Mouse (Mus musculus): ENCODE measurements around the gene Stx6.

The Stx6 gene

DNA sequence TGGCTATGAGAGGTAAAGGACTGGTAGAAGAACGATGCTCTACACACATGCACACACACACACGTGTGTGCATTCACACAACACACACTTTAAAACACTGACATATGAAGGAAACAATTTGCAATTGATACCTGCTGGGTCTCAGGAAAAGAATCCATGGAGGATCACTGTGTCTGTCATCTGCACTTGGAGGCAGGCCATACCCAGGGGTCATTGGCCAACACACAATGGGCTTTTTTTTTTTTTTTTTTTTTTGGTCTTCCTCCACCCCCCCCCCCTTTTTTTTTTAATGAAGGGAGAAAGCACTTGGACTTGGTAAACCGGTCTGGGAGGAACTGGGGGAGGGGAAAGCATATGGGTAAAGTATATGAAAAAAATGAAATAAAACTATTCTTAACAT, 49.3 kb downstream of the Stx6 start:
- DNase-seq (ENCODE audit: low spot score): no peak

DNA sequence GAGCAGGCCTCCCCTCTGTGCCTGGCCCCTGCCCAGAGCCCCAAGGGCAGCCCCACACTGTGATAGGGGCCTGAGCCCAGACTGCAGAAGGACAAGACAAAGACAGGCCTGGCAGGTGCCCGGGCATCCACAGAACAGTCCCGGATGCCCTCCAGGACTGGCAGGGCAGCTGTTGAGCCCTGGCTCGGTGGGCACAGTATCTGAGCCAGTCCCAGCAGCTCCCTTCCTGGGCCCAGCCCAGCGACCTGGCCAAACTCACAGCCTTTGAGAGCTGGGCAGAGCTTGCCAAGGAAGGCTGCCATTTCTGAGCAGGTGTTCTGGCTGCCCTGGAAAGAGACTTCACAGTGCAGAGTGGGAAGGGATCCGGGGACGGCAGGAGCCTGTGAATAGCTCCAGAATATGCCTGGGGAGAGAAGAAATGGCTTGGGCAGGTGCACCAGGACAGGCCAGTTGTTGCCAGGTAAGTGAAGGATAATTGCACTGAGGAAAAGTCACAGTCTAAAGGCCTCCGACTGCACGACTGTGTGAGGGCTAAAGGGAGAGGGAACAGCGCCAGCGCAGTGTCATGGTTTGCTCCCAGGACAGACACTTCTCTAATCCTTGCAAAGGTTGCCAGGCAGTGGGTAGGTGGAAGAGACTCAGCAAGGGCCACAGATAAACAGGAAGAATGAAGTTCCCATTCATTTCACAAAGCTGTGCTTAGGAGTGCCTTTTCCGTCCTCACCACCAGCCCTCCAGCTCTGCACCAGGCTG, 51.7 kb downstream of the Stx6 start:
- no peak for DNase-seq (ENCODE audit: low spot score)

DNA sequence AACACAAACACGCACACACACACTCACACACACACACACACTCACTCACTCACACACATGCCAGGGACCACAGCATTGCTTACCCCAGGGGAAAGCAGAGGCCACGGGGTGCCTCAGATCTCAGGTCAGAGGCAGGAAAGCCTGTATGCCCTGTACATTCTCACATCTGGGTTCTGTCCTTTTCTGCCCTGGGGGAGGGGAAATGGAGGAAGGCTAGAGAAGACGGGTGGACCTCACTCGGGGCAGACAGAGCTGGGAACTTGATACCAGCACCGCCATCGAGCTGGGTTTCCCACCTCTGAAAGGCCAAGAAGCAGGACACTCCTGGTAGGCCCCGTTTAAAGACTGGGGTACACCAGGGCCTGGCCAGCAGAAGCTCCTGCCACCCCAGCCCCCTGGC, 52.5 kb downstream of the Stx6 start:
- peak; percentile 51 for DNase-seq (ENCODE audit: low spot score)

DNA sequence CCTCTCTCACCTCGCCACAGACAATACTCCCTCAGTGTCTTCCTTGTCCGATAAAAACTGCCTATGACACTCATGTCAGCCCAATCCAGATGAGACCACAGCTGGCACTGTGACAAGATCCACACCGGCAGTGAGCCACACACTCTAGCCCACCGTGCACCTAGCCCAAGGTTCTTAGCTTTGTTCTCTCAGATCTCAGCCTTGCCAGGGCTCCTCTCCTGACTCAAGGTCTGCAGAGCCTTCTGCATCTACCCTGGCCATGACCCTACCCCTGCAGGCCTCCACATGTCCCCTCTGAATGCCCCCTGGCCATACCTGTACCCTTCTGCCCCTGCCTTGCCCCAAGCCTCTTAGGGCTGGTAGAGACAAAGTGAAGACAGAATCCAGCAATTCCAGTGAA, 53.6 kb downstream of the Stx6 start:
- DNase-seq (ENCODE audit: low spot score): no peak

DNA sequence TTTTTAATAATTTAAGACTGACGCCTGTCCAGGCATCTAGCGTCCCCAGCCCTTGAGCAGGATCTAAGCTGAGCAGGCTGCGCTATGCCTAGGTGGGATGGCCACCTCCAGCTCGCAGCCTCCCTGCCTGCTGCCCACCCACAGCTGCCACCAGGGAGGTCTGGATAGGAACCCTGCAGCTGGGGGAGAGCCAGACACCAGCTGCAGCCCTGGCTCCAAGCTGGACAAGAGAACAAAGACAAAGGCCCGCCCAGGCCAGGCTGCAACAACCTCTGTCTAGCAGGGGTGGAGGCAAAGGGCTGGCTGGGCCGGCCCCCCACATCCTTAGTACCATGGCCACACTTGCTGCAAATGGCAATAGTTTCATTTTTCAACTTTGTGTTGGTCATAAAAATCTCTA, 54.0 kb downstream of the Stx6 start:
- peak; percentile 89 for DNase-seq (ENCODE audit: low spot score)

DNA sequence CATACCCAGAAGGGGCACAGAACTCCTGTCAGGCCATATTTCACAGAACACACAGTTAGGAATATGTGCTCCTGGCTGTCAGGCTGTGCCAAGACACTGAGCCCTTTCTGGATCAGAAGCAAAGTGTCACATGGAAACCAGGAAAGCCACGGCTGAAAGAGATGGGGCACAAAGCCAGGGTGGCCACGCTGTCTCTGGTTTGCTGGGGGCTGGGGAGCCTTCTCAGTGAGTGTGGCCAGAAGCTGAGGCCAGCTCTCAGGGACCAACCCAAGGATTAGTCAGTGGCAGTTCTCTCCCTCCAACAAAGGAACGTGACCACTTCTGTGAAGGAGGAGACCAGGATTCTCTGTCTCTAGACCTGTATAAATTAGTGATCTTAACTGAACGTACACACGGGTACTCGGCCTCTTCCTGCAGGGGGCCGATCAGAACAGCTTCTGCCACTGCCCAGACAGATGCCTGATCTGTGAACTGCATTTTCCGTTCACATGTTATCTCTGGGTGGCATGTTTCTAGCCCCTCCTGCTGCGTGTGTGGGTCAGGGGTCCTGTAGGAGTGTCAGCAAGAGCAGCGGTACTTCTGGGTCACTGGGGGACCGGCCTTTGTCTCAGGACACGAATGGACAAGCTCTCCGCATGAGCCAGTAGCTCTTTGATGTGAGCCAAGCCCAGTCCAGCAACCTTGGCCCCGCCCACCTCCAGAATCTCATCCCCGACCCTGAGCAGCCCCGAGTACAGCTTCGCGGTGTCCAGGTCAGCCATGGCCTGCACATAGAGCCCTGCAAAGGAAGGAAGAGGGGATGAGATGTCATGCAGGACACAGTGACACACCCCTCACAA, 54.6 kb downstream of the Stx6 start:
- peak; percentile 73 for DNase-seq (ENCODE audit: low spot score)

DNA sequence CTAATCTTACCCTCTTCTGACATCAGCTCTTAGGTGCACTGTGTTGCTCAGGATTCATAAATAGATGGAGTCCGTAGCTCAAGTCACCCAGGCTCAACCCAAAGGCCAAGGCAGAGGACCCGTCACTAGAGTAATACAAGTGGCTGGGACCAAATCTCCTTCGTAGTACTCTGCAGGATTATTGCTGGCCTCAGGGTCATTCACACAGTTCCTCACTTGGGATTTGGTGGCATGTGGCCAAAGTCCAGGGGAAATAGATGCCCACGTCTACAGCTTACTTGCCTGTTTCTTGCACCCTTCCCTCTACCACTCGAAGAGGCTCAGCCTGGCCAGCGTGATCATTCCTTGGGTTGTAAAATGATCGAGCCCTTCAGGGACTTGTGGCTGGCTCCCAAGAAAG, 55.4 kb downstream of the Stx6 start:
- DNase-seq (ENCODE audit: low spot score): no peak

DNA sequence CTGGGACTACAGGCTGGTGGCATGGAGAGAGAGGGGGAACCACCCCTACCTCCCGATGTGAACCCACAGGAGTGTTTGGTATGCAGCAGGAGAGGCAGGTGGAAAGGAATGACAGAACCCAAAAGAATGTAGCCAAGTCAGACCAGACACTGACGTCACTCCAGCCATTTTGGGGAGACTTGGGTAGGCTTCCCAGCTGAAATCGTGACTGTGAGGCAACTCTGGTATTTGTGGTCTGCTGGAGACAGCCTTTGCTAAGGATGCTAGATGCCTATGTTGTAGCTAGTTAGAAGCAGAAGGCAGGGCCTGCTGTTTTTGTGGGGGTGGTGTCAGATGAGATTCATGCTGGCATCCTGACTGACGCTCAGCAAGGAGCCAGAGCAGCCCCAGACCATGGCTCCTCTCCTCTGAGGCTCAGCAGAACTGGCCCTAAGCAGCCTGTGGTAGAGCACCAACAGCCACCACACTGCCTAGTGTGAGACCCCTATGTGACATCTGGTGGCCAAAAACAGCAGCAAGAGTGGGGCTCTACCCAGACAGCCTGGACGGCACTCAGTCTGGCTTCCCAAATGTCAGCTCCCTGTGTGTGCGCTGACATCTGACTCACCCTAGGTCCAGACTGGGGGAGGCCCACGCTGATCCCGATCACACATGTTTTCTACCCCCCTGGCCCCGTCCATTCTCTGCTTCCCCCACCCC, 56.7 kb downstream of the Stx6 start:
- no peak for DNase-seq (ENCODE audit: low spot score)

DNA sequence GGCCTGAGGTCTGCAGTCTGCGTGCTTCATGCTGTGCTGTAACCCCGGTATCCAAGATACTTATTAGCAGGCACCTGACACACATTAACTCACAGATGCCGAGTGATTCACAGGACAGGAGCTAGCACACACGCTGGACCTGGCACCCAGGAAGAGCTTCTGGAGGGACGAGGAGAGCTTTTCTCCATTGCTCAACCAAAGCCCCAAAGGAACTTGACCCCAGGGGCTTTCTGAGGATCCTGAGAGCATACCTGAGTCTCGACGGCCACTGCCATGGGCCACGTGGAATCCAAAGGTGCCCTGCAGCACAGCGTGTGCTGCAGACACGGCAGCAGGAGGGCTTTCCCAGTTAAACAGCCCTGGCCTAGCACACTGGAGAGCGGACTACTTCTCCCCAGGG, 57.8 kb downstream of the Stx6 start:
- no peak for DNase-seq (ENCODE audit: low spot score)

DNA sequence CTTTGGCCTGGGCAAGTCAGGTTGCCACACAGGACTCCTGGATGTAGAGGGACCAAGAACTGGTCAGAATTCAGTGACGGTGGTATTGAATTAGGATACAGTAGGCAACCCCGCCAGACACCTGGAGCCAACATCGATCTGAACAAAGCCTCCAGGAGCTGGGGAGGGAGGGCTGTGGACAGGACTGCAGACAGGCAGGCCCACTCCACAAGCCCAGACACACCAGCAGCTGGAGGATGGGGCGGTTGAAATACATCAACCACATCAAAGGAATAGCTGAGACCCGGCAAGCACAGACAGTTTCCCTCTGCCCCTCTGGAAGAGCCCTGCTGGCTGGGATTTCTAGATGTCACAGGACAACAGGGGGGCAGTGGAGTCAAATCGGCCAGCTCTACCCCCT, 58.3 kb downstream of the Stx6 start:
- DNase-seq (ENCODE audit: low spot score): no peak

DNA sequence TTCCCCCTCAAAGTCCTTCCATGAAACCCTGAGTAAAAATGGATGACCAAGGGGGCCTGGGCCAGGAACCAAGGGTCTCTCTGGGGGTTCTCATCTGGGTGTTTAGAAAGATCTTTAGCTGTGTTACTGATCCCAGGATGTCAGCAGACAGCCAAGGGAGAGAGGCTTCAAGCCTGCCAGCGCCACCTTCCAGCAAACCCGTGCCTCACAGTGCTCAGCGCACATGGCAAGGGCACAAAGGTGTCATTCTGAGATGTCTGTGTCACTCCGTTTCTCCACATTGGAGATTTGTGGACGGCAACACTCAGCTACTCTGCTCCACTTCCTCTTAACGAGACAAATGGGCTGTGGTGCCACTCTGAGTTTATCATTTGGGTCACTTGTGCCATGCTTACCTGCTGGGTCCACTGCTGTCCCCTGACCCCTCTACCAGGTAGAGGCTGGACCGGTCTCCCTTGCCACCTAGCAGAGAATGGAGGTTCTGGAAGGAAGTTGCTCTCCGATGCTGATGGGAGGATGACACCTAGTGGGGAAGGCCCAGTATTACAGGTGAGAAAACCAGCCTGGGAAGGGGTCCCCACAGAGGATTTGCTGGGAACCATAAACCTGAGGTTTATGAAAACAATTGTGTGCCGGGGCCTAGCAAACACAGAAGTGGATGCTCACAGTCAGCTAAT, 59.5 kb downstream of the Stx6 start:
- peak; percentile 85 for DNase-seq (ENCODE audit: low spot score)

DNA sequence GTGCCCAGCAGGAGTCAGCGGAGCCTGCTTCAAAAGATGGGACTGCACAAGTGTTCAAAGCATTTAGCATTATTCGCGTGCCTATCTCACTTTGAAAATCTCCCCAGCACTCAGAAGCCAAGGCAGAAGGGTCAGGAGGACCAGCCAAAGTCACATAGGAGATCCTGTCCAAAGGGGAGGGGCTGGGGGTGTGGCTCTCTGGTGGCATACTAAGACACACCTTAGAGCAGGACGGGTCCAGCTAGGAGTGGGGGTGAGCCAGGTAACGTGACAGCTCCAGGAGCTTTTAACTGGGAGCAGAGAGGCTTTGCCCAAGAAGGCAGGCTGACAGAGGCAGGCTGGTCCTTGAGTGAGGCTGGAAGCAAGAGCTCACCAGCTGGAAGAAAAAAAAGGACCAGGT, 60.4 kb downstream of the Stx6 start:
- no peak for DNase-seq (ENCODE audit: low spot score)

DNA sequence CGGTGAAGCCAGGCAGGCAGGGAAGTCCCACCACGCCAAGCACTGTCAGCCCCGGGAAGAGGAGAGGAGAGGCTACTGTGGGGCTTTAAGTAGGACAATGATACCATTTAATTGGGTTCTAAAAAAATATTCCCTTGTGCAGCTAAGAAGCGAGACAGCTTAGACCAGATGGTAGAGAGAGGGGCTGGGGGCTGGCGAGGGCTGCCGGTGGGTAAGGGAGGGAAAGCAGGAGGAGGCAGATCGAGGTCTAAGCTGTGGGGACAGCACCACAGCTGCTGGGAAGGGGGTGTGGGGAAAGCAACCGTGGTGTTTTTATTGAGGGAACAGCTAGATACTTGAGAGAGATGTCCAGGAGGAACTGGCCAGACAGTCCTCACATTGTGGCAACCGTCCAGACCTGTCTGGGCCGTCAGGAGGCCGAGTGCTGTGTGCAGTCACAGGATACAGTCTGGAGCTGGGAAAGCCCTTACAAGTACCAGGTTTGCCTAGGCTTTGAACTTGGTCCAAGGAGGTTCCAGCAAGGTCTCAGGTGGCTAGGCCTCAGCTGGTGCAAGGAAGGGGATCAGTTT, 63.7 kb downstream of the Stx6 start:
- DNase-seq (ENCODE audit: low spot score): no peak

DNA sequence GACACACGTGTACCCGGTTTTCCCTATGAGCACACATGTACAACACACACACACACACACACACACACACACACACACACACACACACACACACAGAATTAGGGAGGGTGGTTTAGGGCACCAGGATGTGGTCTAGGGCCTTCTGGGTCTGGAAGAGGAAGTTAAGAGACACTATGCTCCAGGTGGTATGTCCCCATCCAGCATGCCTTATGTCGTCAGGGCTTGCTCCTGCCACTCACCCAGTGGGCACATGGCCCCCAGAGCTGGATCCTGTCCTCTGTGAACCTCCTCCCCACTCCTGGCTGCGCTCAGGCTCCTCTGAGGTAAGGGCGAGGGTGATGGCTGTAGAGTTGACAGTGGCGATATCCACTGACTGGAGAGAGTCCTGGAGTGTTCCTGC, 64.5 kb downstream of the Stx6 start:
- no peak for DNase-seq (ENCODE audit: low spot score)

DNA sequence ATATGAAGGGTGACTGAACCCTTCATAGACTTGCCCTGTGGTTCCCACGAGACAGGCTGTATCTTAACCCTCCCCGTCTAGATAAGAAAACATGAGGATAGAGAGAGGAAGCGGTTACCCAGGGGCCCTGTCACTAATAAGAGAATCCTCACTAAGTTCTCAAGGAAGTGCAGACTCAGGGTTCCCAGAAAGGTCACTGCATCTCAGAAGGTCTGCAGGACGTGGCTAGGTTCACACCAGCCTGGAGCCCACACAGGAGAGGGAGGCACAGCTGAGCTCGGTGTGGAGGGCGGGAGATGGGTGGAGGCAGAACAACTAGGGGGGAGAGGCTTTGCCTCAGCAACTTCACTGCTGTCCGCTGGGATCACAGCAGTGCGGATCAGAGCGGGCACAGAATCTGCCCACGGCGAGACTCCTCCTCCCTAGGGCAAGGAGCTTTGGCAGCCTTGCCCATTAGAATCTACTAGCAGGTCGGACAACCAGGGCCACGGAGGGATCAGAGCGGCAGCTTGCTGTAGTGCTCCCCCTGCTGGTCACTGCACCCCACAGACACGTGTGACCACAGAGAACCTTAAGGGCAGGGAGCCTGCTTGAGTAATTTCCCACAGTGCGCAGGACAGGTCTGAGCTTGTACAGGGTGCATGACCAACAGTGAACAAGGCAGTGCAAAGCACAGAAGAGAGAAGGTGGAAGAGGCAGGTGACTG, 65.5 kb downstream of the Stx6 start:
- DNase-seq (ENCODE audit: low spot score): peak; percentile 90

DNA sequence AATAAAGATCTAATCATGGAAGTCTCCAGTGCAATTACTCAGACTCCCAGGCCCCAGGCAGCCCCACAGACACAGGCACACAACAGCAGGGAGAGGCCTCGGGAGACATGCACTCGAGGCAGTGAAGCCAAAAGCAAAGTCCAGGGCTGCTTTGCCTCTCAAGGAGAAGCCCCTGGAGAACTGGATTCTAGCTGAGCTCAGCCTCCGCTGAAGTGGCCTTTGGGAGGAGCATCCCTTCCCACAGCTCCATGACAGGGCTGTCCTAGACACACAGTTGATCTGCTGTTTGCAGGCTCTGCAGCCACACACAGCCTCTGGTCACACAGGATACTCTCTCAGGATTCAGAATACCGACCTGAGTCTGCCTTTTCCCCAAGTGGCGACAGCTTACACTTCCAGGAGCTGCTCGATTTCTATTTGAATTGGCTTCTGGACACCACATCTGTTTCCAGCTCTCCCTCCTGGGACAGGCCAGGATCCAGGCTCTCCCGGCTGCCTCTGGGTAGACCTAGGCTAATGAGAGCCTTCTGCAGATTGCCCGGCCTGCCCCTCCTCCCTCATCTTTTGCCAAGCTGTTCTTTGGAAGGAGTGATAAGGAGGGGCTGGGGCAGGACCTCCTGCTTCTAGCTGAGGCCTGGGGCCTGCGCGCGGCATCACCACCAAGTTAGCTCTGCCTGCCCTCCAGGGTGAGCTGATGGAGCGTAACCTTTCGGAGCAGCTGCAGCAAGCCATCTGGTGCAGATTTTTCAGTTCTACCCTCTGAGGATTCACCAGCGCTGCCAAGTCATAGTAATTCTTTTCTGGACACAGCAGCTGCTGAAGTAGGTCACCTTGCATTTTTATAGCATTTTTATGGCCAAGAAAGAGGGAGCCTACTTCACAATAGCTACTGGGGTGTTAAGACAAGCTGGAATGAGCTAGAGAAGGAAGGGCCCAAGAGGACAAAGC, 71.2 kb downstream of the Stx6 start:
- peak; percentile 79 for DNase-seq (ENCODE audit: low spot score)

DNA sequence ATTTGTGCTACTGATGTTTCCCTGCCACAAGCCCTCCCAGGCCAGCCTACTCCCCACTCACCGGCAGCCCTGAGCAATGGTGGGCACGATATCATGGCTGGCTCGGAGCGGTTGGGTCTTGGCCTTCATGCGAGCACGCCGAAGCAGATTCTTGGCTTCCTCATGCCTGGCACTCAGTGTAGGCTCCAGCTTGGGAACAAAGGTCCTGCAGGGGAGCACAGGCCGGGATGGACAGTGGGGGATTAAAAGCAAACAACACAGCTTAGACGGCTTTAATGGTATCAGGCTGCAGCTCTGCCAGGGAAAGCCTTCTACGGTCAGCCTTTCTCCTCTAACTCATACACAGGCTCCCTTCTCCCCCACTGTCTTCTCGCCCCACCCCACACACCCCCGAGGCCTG, 73.9 kb downstream of the Stx6 start:
- DNase-seq (ENCODE audit: low spot score): no peak

DNA sequence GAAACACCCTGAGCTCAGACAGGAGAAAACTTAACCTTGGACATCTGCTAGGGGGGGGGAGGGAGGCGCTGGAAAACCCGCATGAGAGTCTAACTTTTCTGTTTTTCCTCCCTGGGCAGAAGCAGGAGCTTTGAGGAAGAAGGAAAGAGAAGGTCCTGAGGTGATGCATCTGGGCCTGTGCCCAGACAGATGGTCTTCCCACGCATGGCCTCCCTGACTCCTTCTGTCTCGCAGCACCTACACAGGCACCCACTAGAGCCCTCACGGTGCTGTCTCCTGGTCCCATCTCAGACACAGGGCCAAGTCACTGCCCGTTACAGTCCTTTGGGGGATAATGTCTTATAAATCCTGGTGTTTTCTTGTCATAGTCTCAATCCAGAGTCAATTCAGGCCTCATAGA, 74.3 kb downstream of the Stx6 start:
- no peak for DNase-seq (ENCODE audit: low spot score)

DNA sequence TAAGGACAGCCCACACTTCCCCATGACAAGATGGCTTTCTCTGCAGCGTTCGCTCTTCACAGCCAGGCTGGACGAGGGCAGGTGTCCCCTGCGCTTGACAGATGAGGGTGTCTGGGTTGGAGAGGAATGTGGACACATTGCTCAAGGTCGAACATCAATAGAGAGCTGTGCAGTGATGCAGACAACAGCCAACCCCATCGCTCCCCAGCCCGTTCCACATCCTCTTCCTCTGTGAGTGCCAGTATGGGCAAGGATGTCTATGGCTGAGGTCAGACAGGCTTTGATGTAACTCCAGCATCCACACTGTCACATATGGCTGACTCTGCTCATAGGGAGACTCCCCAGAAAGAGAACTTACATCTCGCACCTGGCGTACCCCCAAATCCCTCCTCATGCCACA, 74.9 kb downstream of the Stx6 start:
- DNase-seq (ENCODE audit: low spot score): no peak

DNA sequence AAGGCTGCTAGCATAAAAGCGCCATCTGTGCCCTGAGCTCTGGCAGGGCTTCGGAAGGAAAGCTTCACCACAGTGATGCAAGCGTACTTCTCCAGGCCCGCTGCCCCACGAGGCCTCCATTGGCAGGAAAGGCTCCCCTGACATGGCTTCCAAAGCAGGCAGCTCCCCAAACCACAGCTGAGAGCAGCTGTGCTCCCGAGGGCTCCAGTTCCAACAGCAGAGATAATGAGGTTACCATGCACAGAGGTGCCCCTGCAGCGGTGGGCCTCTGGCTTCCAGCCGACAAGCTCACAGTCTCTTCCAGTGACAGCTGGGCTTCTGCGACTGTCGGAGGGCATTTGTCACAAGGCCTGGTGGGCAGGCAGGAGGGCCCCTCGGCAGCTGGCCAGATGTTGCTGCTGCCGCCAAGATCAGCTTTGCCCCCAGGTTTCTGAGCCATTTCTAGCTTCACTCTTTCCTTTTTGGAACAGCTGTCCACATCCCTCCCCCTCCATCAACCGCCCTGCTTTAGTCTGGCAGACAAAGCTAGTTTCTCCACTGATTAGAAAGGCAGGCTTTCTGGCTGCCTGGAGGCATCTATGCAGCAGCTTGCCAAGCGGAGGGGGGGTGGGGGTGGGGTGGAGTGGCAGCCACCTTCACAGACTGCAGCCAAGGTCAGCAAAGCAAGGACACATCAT, 75.6 kb downstream of the Stx6 start:
- peak; percentile 55 for DNase-seq (ENCODE audit: low spot score)

Measured in embryo, embryonic 10.5 days (tissue).